In genomic region chr11:32320507-32321195, GRCm38 (mm10) we compare ENCODE assay signal across 13 mouse cellular contexts. TPM values are rescaled to one million over a fixed set of nuclear protein-coding genes. Genes with fewer than 3 reads are reported as not detected.
DNase-seq lines count a peak whose midpoint lies in the region; ATAC-seq and TF ChIP-seq lines count a peak whose summit lies in the region.
"Had no signal": no experiment of that assay in that cellular context is flagged by ENCODE, and none has a peak within 500 bp of the region (broad histone marks: within the 10 kb centered on the region; RNA-seq: fewer than 3 reads in every experiment).

No protein-coding gene starts in this region.

- ATAC-seq in embryonic facial prominence, embryonic 12.5 days (ENCODE audit: insufficient number of reproducible peaks, insufficient read depth, low FRiP score, low TSS enrichment), result 0 out of 2 replicates have a peak, but pooled peaks have one; percentile 37
- ATAC-seq in liver, embryonic 14.5 days (ENCODE audit: insufficient read depth), result peak; percentile 40
- no peak; the same call in 1 of the 2 replicates for ATAC-seq in liver, embryonic 11.5 days (replicated peaks; ENCODE audit: low FRiP score)

- no peaks in the 10 kb centered on the region for H3K27me3 ChIP-seq in embryonic facial prominence, embryonic 12.5 days
- H3K27me3 ChIP-seq in embryonic facial prominence, embryonic 10.5 days (replicated peaks; ENCODE audit: low read depth, poor library complexity, severe bottlenecking), result no peaks in the 10 kb centered on the region
- H3K27me3 ChIP-seq in liver, embryonic 14.5 days (ENCODE audit: control insufficient read depth, insufficient read depth, low read length), result no peaks in the 10 kb centered on the region; the same call in 1 of the 2 replicates
- no peaks in the 10 kb centered on the region for H3K27me3 ChIP-seq in liver, embryonic 11.5 days (replicated peaks; ENCODE audit: control insufficient read depth, insufficient read depth, low read length)
- peaks cover 32% of the 10 kb centered on the region for H3K27me3 ChIP-seq in erythroblast, embryonic 14.5 days (ENCODE audit: control insufficient read depth)
- no peaks in the 10 kb centered on the region for H3K27me3 ChIP-seq in myocyte (ENCODE audit: control insufficient read depth, insufficient read depth, insufficient read length)
- H3K27me3 ChIP-seq in forebrain, embryonic 10.5 days (ENCODE audit: poor library complexity, severe bottlenecking), result no peaks in the 10 kb centered on the region
- H3K27me3 ChIP-seq: hindbrain, embryonic 12.5 days had no signal

- H3K9me3 ChIP-seq in embryonic facial prominence, embryonic 12.5 days, result no peaks in the 10 kb centered on the region
- no peaks in the 10 kb centered on the region for H3K9me3 ChIP-seq in embryonic facial prominence, embryonic 10.5 days
- H3K9me3 ChIP-seq in liver, embryonic 14.5 days (ENCODE audit: control insufficient read depth, low read length), result no peaks in the 10 kb centered on the region
- H3K9me3 ChIP-seq in liver, embryonic 11.5 days (ENCODE audit: control insufficient read depth, low read length), result no peaks in the 10 kb centered on the region
- H3K9me3 ChIP-seq in erythroblast, embryonic 14.5 days (ENCODE audit: control insufficient read depth, low read length), result no peaks in the 10 kb centered on the region
- H3K9me3 ChIP-seq in forebrain, embryonic 10.5 days, result no peaks in the 10 kb centered on the region
- H3K9me3 ChIP-seq: G1E; hindbrain, embryonic 12.5 days had no signal

- H3K9ac ChIP-seq in embryonic facial prominence, embryonic 12.5 days, result no peak overlapping the region
- no peak overlapping the region for H3K9ac ChIP-seq in liver, embryonic 14.5 days (replicated peaks)
- no peak overlapping the region for H3K9ac ChIP-seq in liver, embryonic 11.5 days (ENCODE audit: low read depth, low read length)
- H3K9ac ChIP-seq: hindbrain, embryonic 12.5 days had no signal

- TF ChIP-seq POLR2A in myocyte (IDR thresholded peaks at IDR 0.05; ENCODE audit: insufficient read length, low read depth), result no peak

- no peak overlapping the region for H3K4me2 ChIP-seq in embryonic facial prominence, embryonic 12.5 days (replicated peaks)
- H3K4me2 ChIP-seq in liver, embryonic 14.5 days (ENCODE audit: low read depth), result no peak overlapping the region
- no peak overlapping the region for H3K4me2 ChIP-seq in liver, embryonic 11.5 days
- peak overlapping the region; percentile 80 for H3K4me2 ChIP-seq in myocyte (ENCODE audit: low read depth)
- H3K4me2 ChIP-seq: hindbrain, embryonic 12.5 days; midbrain, embryonic 11.5 days had no signal

- DNase-seq in embryonic facial prominence, embryonic 10.5 days (ENCODE audit: low spot score), result no peak
- DNase-seq in liver, embryonic 14.5 days (ENCODE audit: low read depth in 3 of 3, low spot score in 3 of 3), result no peak
- no peak for DNase-seq in liver, embryonic 11.5 days (ENCODE audit: low spot score)
- no peak for DNase-seq in forebrain, embryonic 10.5 days (ENCODE audit: extremely low spot score, low spot score)
- no peak for DNase-seq in adrenal gland, postnatal 36 days

- H3K4me3 ChIP-seq in embryonic facial prominence, embryonic 12.5 days, result no peak overlapping the region
- no peak overlapping the region for H3K4me3 ChIP-seq in embryonic facial prominence, embryonic 10.5 days
- H3K4me3 ChIP-seq in liver, embryonic 14.5 days (ENCODE audit: insufficient read depth in 1 of 2, low read depth in 2 of 2, low read length in 2 of 2), result no peak overlapping the region
- H3K4me3 ChIP-seq in liver, embryonic 11.5 days (ENCODE audit: low read depth, low read length), result no peak overlapping the region
- peak overlapping the region; percentile 7 for H3K4me3 ChIP-seq in erythroblast, embryonic 14.5 days (replicated peaks)
- no peak overlapping the region for H3K4me3 ChIP-seq in myocyte
- no peak overlapping the region for H3K4me3 ChIP-seq in forebrain, embryonic 10.5 days
- H3K4me3 ChIP-seq: hindbrain, embryonic 12.5 days had no signal

- 65% methylated on average over 11 of the region's 11 CpGs for WGBS in embryonic facial prominence, embryonic 12.5 days
- 66% methylated on average over 11 of the region's 11 CpGs for WGBS in embryonic facial prominence, embryonic 10.5 days
- WGBS in liver, embryonic 14.5 days (ENCODE audit: insufficient replicate concordance), result 54% methylated on average over 11 of the region's 11 CpGs
- WGBS in liver, embryonic 11.5 days, result 65% methylated on average over 11 of the region's 11 CpGs
- 73% methylated on average over 11 of the region's 11 CpGs for WGBS in forebrain, embryonic 10.5 days

- TF ChIP-seq EP300 in liver, embryonic 14.5 days (IDR thresholded peaks at IDR 0.05; ENCODE audit: low read depth), result no peak

- no peaks in the 10 kb centered on the region for H3K4me1 ChIP-seq in embryonic facial prominence, embryonic 12.5 days
- H3K4me1 ChIP-seq in embryonic facial prominence, embryonic 10.5 days, result peaks cover 16% of the 10 kb centered on the region
- H3K4me1 ChIP-seq in liver, embryonic 14.5 days (replicated peaks; ENCODE audit: control insufficient read depth in 2 of 2, insufficient read depth in 2 of 2, low read length in 1 of 2), result peaks cover 2 to 4% of the 10 kb centered on the region in 2 experiments; a peak in 3 of 4 replicates
- H3K4me1 ChIP-seq in liver, embryonic 11.5 days (replicated peaks; ENCODE audit: control insufficient read depth, insufficient read depth, low read length), result no peaks in the 10 kb centered on the region
- H3K4me1 ChIP-seq in erythroblast, embryonic 14.5 days (ENCODE audit: control insufficient read depth), result peaks cover 20% of the 10 kb centered on the region
- H3K4me1 ChIP-seq in forebrain, embryonic 10.5 days, result peaks cover 16% of the 10 kb centered on the region; the same call in 1 of the 2 replicates

- no peaks in the 10 kb centered on the region for H3K36me3 ChIP-seq in embryonic facial prominence, embryonic 12.5 days
- no peaks in the 10 kb centered on the region for H3K36me3 ChIP-seq in embryonic facial prominence, embryonic 10.5 days (replicated peaks)
- no peaks in the 10 kb centered on the region for H3K36me3 ChIP-seq in liver, embryonic 14.5 days (replicated peaks; ENCODE audit: control insufficient read depth, insufficient read depth, low read depth)
- H3K36me3 ChIP-seq in liver, embryonic 11.5 days (ENCODE audit: control insufficient read depth, insufficient read depth, low read length), result no peaks in the 10 kb centered on the region
- no peaks in the 10 kb centered on the region for H3K36me3 ChIP-seq in erythroblast, embryonic 14.5 days (ENCODE audit: control insufficient read depth)
- H3K36me3 ChIP-seq in myocyte (ENCODE audit: control insufficient read depth, insufficient read depth), result no peaks in the 10 kb centered on the region
- H3K36me3 ChIP-seq in forebrain, embryonic 10.5 days (replicated peaks), result no peaks in the 10 kb centered on the region
- H3K36me3 ChIP-seq: G1E; hindbrain, embryonic 12.5 days had no signal

- no peak overlapping the region for H3K27ac ChIP-seq in embryonic facial prominence, embryonic 12.5 days
- H3K27ac ChIP-seq in embryonic facial prominence, embryonic 10.5 days (replicated peaks), result no peak overlapping the region
- no peak overlapping the region; the same call in 1 of the 2 replicates for H3K27ac ChIP-seq in liver, embryonic 14.5 days
- H3K27ac ChIP-seq in liver, embryonic 11.5 days (ENCODE audit: low read depth, low read length), result no peak overlapping the region
- H3K27ac ChIP-seq in forebrain, embryonic 10.5 days, result no peak overlapping the region
- H3K27ac ChIP-seq: hindbrain, embryonic 12.5 days had no signal

- TF ChIP-seq CTCF in liver, embryonic 14.5 days (IDR thresholded peaks at IDR 0.05; ENCODE audit: low read depth), result no peak

- H3ac ChIP-seq in myocyte (ENCODE audit: control insufficient read depth, insufficient read length), result no peak overlapping the region

- H3K79me2 ChIP-seq in myocyte (ENCODE audit: control insufficient read depth, insufficient read depth), result no peaks in the 10 kb centered on the region

RNA-seq across cellular contexts. Expression of gene Hbq1a, which starts 20.8 kb away (rescaled TPM):
- polyA plus RNA-seq in embryonic facial prominence, embryonic 12.5 days (2016; fragmentation: Nextera tagmentation; extraction: Ambion mirVana), result 0.53 TPM in 1 of 2 replicates, not detected in the other
- polyA plus RNA-seq in embryonic facial prominence, embryonic 10.5 days (2016; fragmentation: Nextera tagmentation; extraction: Ambion mirVana), result not detected in 2 replicates
- 7.8 and 9.1 TPM in 2 replicates for polyA plus RNA-seq in liver, embryonic 14.5 days (2012; rRNA removed)
- 7.9 TPM in 2 replicates for polyA plus RNA-seq in liver, embryonic 14.5 days (2014; fragmentation: Nextera tagmentation; extraction: Ambion mirVana)
- polyA plus RNA-seq in liver, embryonic 11.5 days (2014; fragmentation: Nextera tagmentation; extraction: Ambion mirVana), result 0.47 and 0.92 TPM in 2 replicates
- polyA plus RNA-seq in erythroblast, embryonic 14.5 days (2012), result 0.09 and 1.1 TPM in 2 replicates
- polyA plus RNA-seq in myocyte (2012; fragmentation: generic; extraction: Trizol), result 0.24 TPM
- not detected in 2 replicates for polyA plus RNA-seq in forebrain, embryonic 10.5 days (2016; fragmentation: Nextera tagmentation; extraction: Ambion mirVana)
- total RNA-seq in adrenal gland, postnatal 36 days (2021), result under 1 TPM; 0.49 to 0.93 TPM
- total RNA-seq: adrenal gland, adult 2 months; G1E; gastrocnemius, adult 18-20 months had no signal
- polyA plus RNA-seq: adrenal gland, adult 2 months; G1E had no signal

RNA-seq across cellular contexts. Expression of gene Hba-a2, which starts 24.4 kb away (rescaled TPM):
- polyA plus RNA-seq in embryonic facial prominence, embryonic 12.5 days (2016; fragmentation: Nextera tagmentation; extraction: Ambion mirVana), result 6,828 and 7,450 TPM in 2 replicates
- 3,087 and 3,755 TPM in 2 replicates for polyA plus RNA-seq in embryonic facial prominence, embryonic 10.5 days (2016; fragmentation: Nextera tagmentation; extraction: Ambion mirVana)
- 214,511 and 362,158 TPM in 2 replicates for polyA plus RNA-seq in liver, embryonic 14.5 days (2012; rRNA removed)
- polyA plus RNA-seq in liver, embryonic 14.5 days (2014; fragmentation: Nextera tagmentation; extraction: Ambion mirVana), result 162,484 and 169,597 TPM in 2 replicates
- polyA plus RNA-seq in liver, embryonic 11.5 days (2014; fragmentation: Nextera tagmentation; extraction: Ambion mirVana), result 25,282 and 25,421 TPM in 2 replicates
- 130,484 and 191,888 TPM in 2 replicates for polyA plus RNA-seq in erythroblast, embryonic 14.5 days (2012)
- polyA plus RNA-seq in myocyte (2012; fragmentation: generic; extraction: Trizol), result not detected
- 3,944 and 5,635 TPM in 2 replicates for polyA plus RNA-seq in forebrain, embryonic 10.5 days (2016; fragmentation: Nextera tagmentation; extraction: Ambion mirVana)
- 1,000 to 10,000 TPM; 1,676 to 2,955 TPM for total RNA-seq in adrenal gland, postnatal 36 days (2021)

RNA-seq across cellular contexts. Expression of gene Sh3pxd2b, which starts 27.0 kb away (rescaled TPM):
- polyA plus RNA-seq in embryonic facial prominence, embryonic 12.5 days (2016; fragmentation: Nextera tagmentation; extraction: Ambion mirVana), result 28.8 and 30.6 TPM in 2 replicates
- polyA plus RNA-seq in embryonic facial prominence, embryonic 10.5 days (2016; fragmentation: Nextera tagmentation; extraction: Ambion mirVana), result 28.3 and 29.6 TPM in 2 replicates
- 0.75 and 0.83 TPM in 2 replicates for polyA plus RNA-seq in liver, embryonic 14.5 days (2012; rRNA removed)
- 0.56 and 0.89 TPM in 2 replicates for polyA plus RNA-seq in liver, embryonic 14.5 days (2014; fragmentation: Nextera tagmentation; extraction: Ambion mirVana)
- 7.4 and 8.2 TPM in 2 replicates for polyA plus RNA-seq in liver, embryonic 11.5 days (2014; fragmentation: Nextera tagmentation; extraction: Ambion mirVana)
- 0.02 and 0.05 TPM in 2 replicates for polyA plus RNA-seq in erythroblast, embryonic 14.5 days (2012)
- 22.3 TPM for polyA plus RNA-seq in myocyte (2012; fragmentation: generic; extraction: Trizol)
- 23.0 and 23.4 TPM in 2 replicates for polyA plus RNA-seq in forebrain, embryonic 10.5 days (2016; fragmentation: Nextera tagmentation; extraction: Ambion mirVana)
- 10 to 100 TPM in 1 of 2 experiments, 1 to 10 TPM in 1; 5.7 to 10.7 TPM for total RNA-seq in adrenal gland, postnatal 36 days (2021)
- polyA plus RNA-seq: G1E had no signal

RNA-seq across cellular contexts. Expression of gene Hbq1b, which starts 33.9 kb away (rescaled TPM):
- polyA plus RNA-seq in embryonic facial prominence, embryonic 12.5 days (2016; fragmentation: Nextera tagmentation; extraction: Ambion mirVana), result 2.5 and 4.6 TPM in 2 replicates
- polyA plus RNA-seq in embryonic facial prominence, embryonic 10.5 days (2016; fragmentation: Nextera tagmentation; extraction: Ambion mirVana), result 3.9 and 6.1 TPM in 2 replicates
- polyA plus RNA-seq in liver, embryonic 14.5 days (2012; rRNA removed), result 127 and 156 TPM in 2 replicates
- 157 and 161 TPM in 2 replicates for polyA plus RNA-seq in liver, embryonic 14.5 days (2014; fragmentation: Nextera tagmentation; extraction: Ambion mirVana)
- 43.6 and 45.8 TPM in 2 replicates for polyA plus RNA-seq in liver, embryonic 11.5 days (2014; fragmentation: Nextera tagmentation; extraction: Ambion mirVana)
- polyA plus RNA-seq in erythroblast, embryonic 14.5 days (2012), result 7.5 and 8.6 TPM in 2 replicates
- 0.16 TPM for polyA plus RNA-seq in myocyte (2012; fragmentation: generic; extraction: Trizol)
- 6.1 and 10.1 TPM in 2 replicates for polyA plus RNA-seq in forebrain, embryonic 10.5 days (2016; fragmentation: Nextera tagmentation; extraction: Ambion mirVana)
- not detected for total RNA-seq in adrenal gland, postnatal 36 days (2021)
- total RNA-seq: gastrocnemius, adult 18-20 months had no signal

RNA-seq across cellular contexts. Expression of gene Hba-a1, which starts 37.3 kb away (rescaled TPM):
- polyA plus RNA-seq in embryonic facial prominence, embryonic 12.5 days (2016; fragmentation: Nextera tagmentation; extraction: Ambion mirVana), result 3,181 and 3,391 TPM in 2 replicates
- polyA plus RNA-seq in embryonic facial prominence, embryonic 10.5 days (2016; fragmentation: Nextera tagmentation; extraction: Ambion mirVana), result 1,672 and 2,000 TPM in 2 replicates
- polyA plus RNA-seq in liver, embryonic 14.5 days (2012; rRNA removed), result 26,041 and 60,430 TPM in 2 replicates
- 70,707 and 74,513 TPM in 2 replicates for polyA plus RNA-seq in liver, embryonic 14.5 days (2014; fragmentation: Nextera tagmentation; extraction: Ambion mirVana)
- 12,698 and 12,741 TPM in 2 replicates for polyA plus RNA-seq in liver, embryonic 11.5 days (2014; fragmentation: Nextera tagmentation; extraction: Ambion mirVana)
- 387,305 and 409,151 TPM in 2 replicates for polyA plus RNA-seq in erythroblast, embryonic 14.5 days (2012)
- polyA plus RNA-seq in myocyte (2012; fragmentation: generic; extraction: Trizol), result 12.3 TPM
- polyA plus RNA-seq in forebrain, embryonic 10.5 days (2016; fragmentation: Nextera tagmentation; extraction: Ambion mirVana), result 2,180 and 3,072 TPM in 2 replicates
- 1,000 to 10,000 TPM; 2,230 to 3,771 TPM for total RNA-seq in adrenal gland, postnatal 36 days (2021)

Comparison
In these comparisons a context has a peak if more than half of its experiments do, and no peak if none do; other contexts are left out.
1. RNA of gene Hba-a2, which starts 24.4 kb away (polyA plus RNA-seq): 162,484 to 362,158 TPM in liver, embryonic 14.5 days, 130,484 to 191,888 TPM in erythroblast, embryonic 14.5 days, 25,282 to 25,421 TPM in liver, embryonic 11.5 days, 6,828 to 7,450 TPM in embryonic facial prominence, embryonic 12.5 days, 3,944 to 5,635 TPM in forebrain, embryonic 10.5 days and 3,087 to 3,755 TPM in embryonic facial prominence, embryonic 10.5 days; not detected in myocyte (single experiment); every median in the first group is over 1,000 times any median in the second.